Mouse (Mus musculus) limb, embryonic 14.5 days (tissue): ENCODE results near the gene Knl1. TPM values are rescaled to one million over a fixed set of nuclear protein-coding genes. Genes with fewer than 3 reads are reported as not detected.
A peak's percentile ranks its signal among the peaks of the same experiment; 100 is the strongest.

Source experiments
- ATAC-seq: fragments of 200-750 bp; cut with Nextera tagmentation; 2 replicates; pipeline ENCODE4 v1.8.0; 2017; ENCODE audit warnings: low read depth, moderate number of reproducible peaks, moderate TSS enrichment; ENCODE audit not compliant: low FRiP score
- DNase-seq: peaks from one replicate; pipeline ENCODE4 v3.0.0-alpha.2; 2015; ENCODE audit warnings: low spot score
- H3K27ac ChIP-seq: fragments of 300-500 bp; sonication (generic); replicated peaks from 2 replicates; pipeline ENCODE4 v1.5.1; 2014; ENCODE audit warnings: low read depth, mild to moderate bottlenecking, low read length, moderate library complexity, mixed read lengths
- H3K27me3 ChIP-seq: fragments of 300-500 bp; sonication (generic); 2 replicates; pipeline ENCODE4 v1.6.1; 2014; ENCODE audit warnings: low read length, mixed read lengths; ENCODE audit not compliant: control insufficient read depth, insufficient read depth
- H3K36me3 ChIP-seq: fragments of 300-500 bp; sonication (generic); 2 replicates; pipeline ENCODE4 v1.6.1; 2014; ENCODE audit warnings: mild to moderate bottlenecking, low read length, moderate library complexity, mixed read lengths; ENCODE audit not compliant: control insufficient read depth, insufficient read depth
- H3K4me1 ChIP-seq: fragments of 300-500 bp; sonication (generic); 2 replicates; pipeline ENCODE4 v1.6.1; 2014; ENCODE audit warnings: antibody characterized with exemption, low read length, mixed read lengths; ENCODE audit not compliant: control insufficient read depth, insufficient read depth
- H3K4me2 ChIP-seq: fragments of 300-500 bp; sonication (generic); replicated peaks from 2 replicates; pipeline ENCODE4 v1.6.1; 2014; ENCODE audit warnings: low read depth, mild to moderate bottlenecking, low read length, moderate library complexity; ENCODE audit not compliant: severe bottlenecking
- H3K4me3 ChIP-seq: fragments of 300-500 bp; sonication (generic); replicated peaks from 2 replicates; pipeline ENCODE4 v1.5.1; 2014; ENCODE audit warnings: low read length
- H3K9ac ChIP-seq: fragments of 300-500 bp; sonication (generic); 2 replicates; pipeline ENCODE4 v1.6.1; 2014; ENCODE audit warnings: mild to moderate bottlenecking, low read depth, low read length, moderate library complexity; ENCODE audit not compliant: severe bottlenecking
- H3K9me3 ChIP-seq: fragments of 300-500 bp; sonication (generic); 2 replicates; pipeline ENCODE4 v1.6.1; 2016; ENCODE audit warnings: low read length; ENCODE audit not compliant: control insufficient read depth
- POLR2A ChIP-seq: fragments of 200-500 bp; IDR thresholded peaks from 2 replicates; pipeline ENCODE4 v1.8.0; 2012; ENCODE audit warnings: inconsistent platforms, mild to moderate bottlenecking, moderate library complexity, borderline replicate concordance; ENCODE audit not compliant: insufficient read depth, insufficient read length; ENCODE audit errors: extremely low read depth
- WGBS: fragments of 180-500 bp; shearing (Covaris S2); extraction: QIAGEN DNeasy Blood & Tissue Kit; methylation state at CpG from one replicate; pipeline ENCODE4 v1.1.7; 2014; 5-methylcytosine and 5-hydroxymethylcytosine counted together
- polyA plus RNA-seq, 2 experiments: library from polyadenylated mRNA; depleted of rRNA in 1 of 2; stranded (reverse) in 1 of 2; unstranded in 1 of 2; fragments of >200 nt; fragmentation: Nextera tagmentation in 1 of 2; extraction: Ambion mirVana in 1 of 2; gene quantifications; 2 replicates each; pipeline versions ENCODE4 v1.2.1 to v1.2.3; 2012 to 2014

Gene Knl1
- polyA plus RNA-seq, 2 experiments: 5.5 to 34.5 TPM

GRCm38 (mm10) chr2:119019131-119019530 lies 27.8 kb upstream of the Knl1 start:
- WGBS: 6% methylated on average over 5 of the region's 5 CpGs

GRCm38 (mm10) chr2:119019538-119019937 lies 27.4 kb upstream of the Knl1 start:
- TF ChIP-seq POLR2A: no peak
- ATAC-seq: no peak
- Histone ChIP-seq H3K27me3 (no peaks in the 10 kb centered on the region), H3K4me1 (peaks cover 7% of the 10 kb centered on the region; the same call in 1 of the 2 replicates), H3K9ac (peak overlapping the region; percentile 40; the same call in 1 of the 2 replicates), H3K4me2 (no peak overlapping the region), H3K9me3 (no peaks in the 10 kb centered on the region), H3K27ac (no peak overlapping the region), H3K36me3 (peaks cover 26% of the 10 kb centered on the region), H3K4me3 (no peak overlapping the region)
- 52% methylated on average over 4 of the region's 4 CpGs for WGBS
- peak; percentile 27 for DNase-seq

More at GRCm38 (mm10) chr2:119019131-119019530, 27.8 kb upstream of the Knl1 start:
- Histone ChIP-seq H3K27me3 (no peaks in the 10 kb centered on the region), H3K4me1 (peaks cover 7% of the 10 kb centered on the region; the same call in 1 of the 2 replicates), H3K27ac (peak overlapping the region; percentile 27; the same call in 1 of the 2 replicates), H3K9me3 (no peaks in the 10 kb centered on the region), H3K36me3 (peaks cover 26% of the 10 kb centered on the region), H3K4me2 (peak overlapping the region; percentile 20; the same call in 1 of the 2 replicates), H3K4me3 (no peak overlapping the region), H3K9ac (peak overlapping the region; percentile 40; the same call in 1 of the 2 replicates)
- ATAC-seq (peak; percentile 85), DNase-seq (peak; percentile 66)
- no peak for TF ChIP-seq POLR2A

- no peak for TF ChIP-seq POLR2A
- ATAC-seq (no peak), DNase-seq (no peak)
- no peak overlapping the region for H3K27ac ChIP-seq
- H3K9me3 ChIP-seq: no peaks in the 10 kb centered on the region
- WGBS: 90% methylated on average over 6 of the region's 6 CpGs
- H3K9ac ChIP-seq: no peak overlapping the region
- no peak overlapping the region for H3K4me3 ChIP-seq
- H3K4me1 ChIP-seq: peaks cover 7% of the 10 kb centered on the region; the same call in 1 of the 2 replicates
- H3K36me3 ChIP-seq: peaks cover 27% of the 10 kb centered on the region
- H3K27me3 ChIP-seq: no peaks in the 10 kb centered on the region
- no peak overlapping the region for H3K4me2 ChIP-seq
Observed at GRCm38 (mm10) chr2:119023154-119023660, 23.7 kb upstream of the Knl1 start.

GRCm38 (mm10) chr2:119024536-119025238 lies 22.2 kb upstream of the Knl1 start:
- H3K9ac ChIP-seq: no peak overlapping the region
- no peak overlapping the region for H3K4me2 ChIP-seq
- no peaks in the 10 kb centered on the region for H3K9me3 ChIP-seq
- 71% methylated on average over 9 of the region's 9 CpGs for WGBS
- no peak for ATAC-seq
- H3K27ac ChIP-seq: no peak overlapping the region
- H3K27me3 ChIP-seq: no peaks in the 10 kb centered on the region
- DNase-seq: no peak
- no peak for TF ChIP-seq POLR2A
- no peak overlapping the region for H3K4me3 ChIP-seq
- peaks cover 5% of the 10 kb centered on the region; the same call in 1 of the 2 replicates for H3K4me1 ChIP-seq
- peaks cover 22% of the 10 kb centered on the region for H3K36me3 ChIP-seq

GRCm38 (mm10) chr2:119025239-119025616 lies 21.7 kb upstream of the Knl1 start:
- DNase-seq (no peak), ATAC-seq (no peak)
- no peaks in the 10 kb centered on the region for H3K27me3 ChIP-seq
- TF ChIP-seq POLR2A: no peak
- peaks cover 5% of the 10 kb centered on the region; the same call in 1 of the 2 replicates for H3K4me1 ChIP-seq
- peaks cover 22% of the 10 kb centered on the region for H3K36me3 ChIP-seq
- no peak overlapping the region for H3K4me3 ChIP-seq
- H3K4me2 ChIP-seq: no peak overlapping the region
- H3K27ac ChIP-seq: no peak overlapping the region
- H3K9me3 ChIP-seq: no peaks in the 10 kb centered on the region
- WGBS: 83% methylated on average over 4 of the region's 4 CpGs
- H3K9ac ChIP-seq: no peak overlapping the region
